Mouse (Mus musculus) Patski (cell line): ENCODE results near the gene Tmem35b. TPM values are rescaled to one million over a fixed set of nuclear protein-coding genes. Genes with fewer than 3 reads are reported as not detected.

ENCODE experiments used
- ATAC-seq: fragments of 100-300 bp; one replicate; pipeline ENCODE4 v1.8.0; 2021
- CTCF ChIA-PET: fragments of 350-600 bp; sonication (Branson Sonifier 250); formaldehyde crosslinking; loops from one replicate; lab custom pipeline; 2022; ENCODE audit warnings: inconsistent platforms; lab: Charles Lee
- POLR2A ChIA-PET: fragments of 350-600 bp; sonication (Branson Sonifier 250); formaldehyde crosslinking; loops from one replicate; lab custom pipeline; 2022; ENCODE audit warnings: antibody characterized with exemption, inconsistent platforms; lab: Charles Lee
- DNase-seq: peaks from one replicate; pipeline ENCODE4 v3.0.0-alpha.2; 2011; ENCODE audit warnings: low read depth, low spot score
- H3K27me3 ChIP-seq: fragments of 371-371 bp; one replicate; pipeline ENCODE4 v1.5.1; 2021
- CTCF ChIP-seq: fragments of 100-300 bp; IDR thresholded peaks from one replicate; pipeline ENCODE4 v1.5.1; 2021
- in situ Hi-C: fragments of 300-500 bp; cut with MboI; formaldehyde crosslinking; loops from 3 replicates; pipeline ENCODE4 v1.11.1; 2018; ENCODE audit warnings: low pct_unique_long_range_greater_than_20kb, mixed read lengths
- polyA plus RNA-seq: library from polyadenylated mRNA; unstranded; gene quantifications from one replicate; pipeline ENCODE4 v1.2.3, GENCODE M21; 2021

Tmem35b gene
- polyA plus RNA-seq, 1 experiment from 2014 or later: 40.9 TPM

DNA sequence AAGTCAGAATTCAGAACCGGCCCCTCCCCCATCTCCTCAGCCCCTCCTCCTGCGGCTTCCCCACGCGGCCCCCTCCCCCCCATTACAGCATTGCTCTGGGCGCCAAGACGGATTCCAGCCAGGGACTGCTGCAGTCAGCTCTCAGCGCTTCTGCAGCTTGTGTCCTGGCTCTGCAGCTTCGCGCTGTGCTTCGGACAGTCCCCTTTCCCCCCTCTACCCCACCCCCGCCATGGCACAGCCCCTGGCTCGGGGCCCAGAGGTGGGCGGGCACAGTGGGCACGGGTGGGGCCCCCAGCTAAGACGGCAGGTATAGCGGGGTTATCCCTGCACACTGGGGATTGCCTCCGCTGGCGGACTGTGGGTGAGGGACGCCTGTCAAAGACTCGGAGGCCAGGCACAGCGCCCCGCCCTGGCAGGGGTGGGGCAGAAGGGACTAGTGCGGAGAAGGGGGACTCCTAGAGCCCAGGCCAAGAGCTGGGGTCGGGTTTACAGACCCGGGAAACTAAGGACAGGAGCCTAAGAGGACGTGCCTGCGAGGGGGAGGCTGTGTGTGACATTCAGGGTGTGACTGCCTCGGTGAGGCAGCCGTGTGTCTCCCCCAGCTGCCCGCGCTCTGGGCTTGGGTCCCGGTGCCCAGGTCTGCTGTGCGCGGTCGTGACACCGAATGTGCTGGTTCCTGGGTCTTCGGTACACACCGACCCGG lies 44.9 kb downstream of the Tmem35b start:
- peaks cover 25% of the 10 kb centered on the region for H3K27me3 ChIP-seq
- in situ Hi-C loops: no loop called here
- POLR2A ChIA-PET: no interaction called here

GRCm38 (mm10) chr4:127168914-127169345 lies 45.4 kb downstream of the Tmem35b start, which contains the start of gene Dlgap3:
TSS of gene Dlgap3 (plus strand) at chr4:127169204.
- ChIA-PET POLR2A (no interaction called here), CTCF (no interaction called here)
- no peak for TF ChIP-seq CTCF
- peaks cover 25% of the 10 kb centered on the region for H3K27me3 ChIP-seq
- DNase-seq (no peak), ATAC-seq (peak; percentile 49)
- in situ Hi-C loops: no loop called here

More for the DNA sequence above, 44.9 kb downstream of the Tmem35b start:
- peak; percentile 25 for ATAC-seq
- no peak for DNase-seq
- CTCF ChIA-PET: no interaction called here
- no peak for TF ChIP-seq CTCF

- peaks cover 25% of the 10 kb centered on the region for H3K27me3 ChIP-seq
- ChIA-PET CTCF (no interaction called here), POLR2A (no interaction called here)
- ATAC-seq (peak; percentile 24), DNase-seq (no peak)
- TF ChIP-seq CTCF: no peak
- in situ Hi-C loops: no loop called here
Measured at GRCm38 (mm10) chr4:127169346-127170221, 46.1 kb downstream of the Tmem35b start.

GRCm38 (mm10) chr4:127170866-127171265 lies 47.4 kb downstream of the Tmem35b start:
- ChIA-PET CTCF (no interaction called here), POLR2A (no interaction called here)
- ATAC-seq (no peak), DNase-seq (no peak)
- peaks cover 23% of the 10 kb centered on the region for H3K27me3 ChIP-seq
- in situ Hi-C loops: no loop called here
- TF ChIP-seq CTCF: no peak

DNA sequence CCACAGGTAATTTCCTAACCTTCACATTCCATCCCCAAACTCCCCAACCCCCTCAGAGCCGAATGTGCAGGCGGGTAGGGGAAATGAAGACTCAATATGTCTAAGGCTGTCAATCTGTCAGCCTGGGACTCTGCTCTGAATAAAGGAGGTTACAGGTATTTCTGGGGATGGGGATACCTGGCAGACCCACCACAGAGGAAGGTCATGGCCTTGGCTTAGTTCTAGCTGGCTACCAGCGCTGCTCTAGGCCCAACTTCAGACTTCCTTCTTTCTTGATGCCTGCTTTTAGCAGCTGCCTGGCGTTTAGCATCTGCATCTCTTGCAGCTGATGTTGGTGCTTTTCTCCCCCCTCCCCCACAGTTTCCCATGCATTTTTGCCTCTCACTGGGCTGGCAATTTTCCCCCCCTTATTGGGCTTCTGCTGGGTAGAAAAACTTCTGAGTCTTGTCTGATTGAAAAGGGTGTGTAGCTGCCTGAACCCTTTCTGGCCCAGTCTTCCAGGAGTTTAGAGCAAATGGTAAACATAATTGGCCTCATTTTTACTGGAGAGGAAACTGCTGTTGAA lies 47.9 kb downstream of the Tmem35b start:
- peaks cover 22% of the 10 kb centered on the region for H3K27me3 ChIP-seq
- in situ Hi-C loops: no loop called here
- ChIA-PET POLR2A (interaction anchor here (0.9 kb wide), 1 partner anchor 47 kb away, joined by 6 read pairs; no protein-coding TSS in a partner anchor), CTCF (no interaction called here)
- no peak for ATAC-seq
- DNase-seq: no peak
- TF ChIP-seq CTCF: no peak

- ATAC-seq (no peak), DNase-seq (no peak)
- H3K27me3 ChIP-seq: peaks cover 22% of the 10 kb centered on the region
- no peak for TF ChIP-seq CTCF
- ChIA-PET CTCF (no interaction called here), POLR2A (interaction anchor here (0.8 to 0.9 kb wide), 2 partner anchors 48 to 200 kb away, joined by 3 to 6 read pairs; no protein-coding TSS in a partner anchor)
- in situ Hi-C loops: no loop called here
Measured at GRCm38 (mm10) chr4:127172119-127172518, 48.6 kb downstream of the Tmem35b start.

DNA sequence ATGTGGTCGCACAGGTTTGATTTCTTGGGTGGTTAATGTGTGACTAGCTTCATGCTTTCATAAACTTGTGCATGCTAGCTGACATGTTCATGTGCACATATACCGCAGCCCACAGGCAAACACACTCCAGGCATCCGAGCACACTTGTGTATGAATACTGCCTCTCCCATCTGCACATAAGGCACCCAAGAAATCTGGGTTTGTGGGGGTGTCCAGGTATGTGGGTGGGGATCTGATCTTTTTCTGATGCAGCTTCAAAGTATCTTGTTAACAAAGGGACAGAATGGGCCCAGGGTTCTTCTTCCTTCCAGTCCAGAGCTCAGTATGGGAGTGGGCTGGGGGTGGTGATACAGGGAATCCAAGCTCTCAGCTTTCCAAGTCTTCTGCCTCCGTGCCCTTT lies 49.1 kb downstream of the Tmem35b start:
- ATAC-seq: no peak
- TF ChIP-seq CTCF: no peak
- DNase-seq: no peak
- CTCF ChIA-PET: no interaction called here
- POLR2A ChIA-PET: interaction anchor here (0.8 kb wide), 1 partner anchor 199 kb away, joined by 3 read pairs; no protein-coding TSS in a partner anchor
- in situ Hi-C loops: no loop called here
- peaks cover 18% of the 10 kb centered on the region for H3K27me3 ChIP-seq

DNA sequence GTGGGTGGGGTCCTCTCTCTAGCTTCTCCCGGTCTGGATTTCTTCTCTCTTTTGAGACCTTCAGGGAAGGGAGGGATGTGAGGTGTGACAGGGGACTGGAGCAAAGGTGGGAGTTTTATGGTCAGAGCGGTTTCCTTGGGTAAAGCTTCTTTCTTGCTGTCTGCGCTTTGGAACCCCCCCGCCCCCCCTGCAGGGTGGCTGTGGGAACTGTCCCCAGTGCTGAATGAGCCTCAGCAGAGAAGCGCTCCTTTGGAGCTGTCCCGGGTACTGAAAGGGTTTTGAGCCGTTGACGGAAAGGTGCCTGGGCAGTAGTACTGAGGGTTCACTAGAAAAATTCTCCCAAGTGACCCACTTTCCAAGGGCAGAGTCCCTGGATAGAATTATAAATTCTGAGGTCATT lies 50.0 kb downstream of the Tmem35b start:
- H3K27me3 ChIP-seq: peaks cover 12% of the 10 kb centered on the region
- DNase-seq (peak; percentile 6), ATAC-seq (no peak)
- in situ Hi-C loops: no loop called here
- no peak for TF ChIP-seq CTCF
- CTCF ChIA-PET: no interaction called here
- POLR2A ChIA-PET: no interaction called here

GRCm38 (mm10) chr4:127174075-127174899 lies 50.8 kb downstream of the Tmem35b start:
- ChIA-PET CTCF (no interaction called here), POLR2A (no interaction called here)
- ATAC-seq (no peak), DNase-seq (no peak)
- TF ChIP-seq CTCF: no peak
- peaks cover 15% of the 10 kb centered on the region for H3K27me3 ChIP-seq
- in situ Hi-C loops: no loop called here

DNA sequence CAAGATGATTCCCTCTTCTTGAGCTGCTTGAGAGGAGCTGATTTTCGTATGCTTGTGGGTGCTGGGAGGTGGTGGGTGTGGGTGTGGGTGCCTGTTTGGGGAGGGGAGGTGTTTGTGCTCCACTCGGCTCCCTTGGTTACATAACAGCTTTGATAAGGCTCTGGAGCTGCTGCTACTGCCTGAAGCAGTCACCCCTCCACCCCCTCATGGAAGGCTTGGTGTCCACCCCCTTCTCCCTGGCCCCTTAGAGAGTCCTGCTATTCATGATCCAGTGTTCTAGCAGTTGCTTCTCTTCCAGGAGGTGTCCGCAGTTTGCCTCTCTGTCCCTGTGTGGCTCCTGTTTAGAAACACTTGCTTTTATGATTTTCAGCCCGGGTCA lies 51.4 kb downstream of the Tmem35b start:
- TF ChIP-seq CTCF: no peak
- CTCF ChIA-PET: no interaction called here
- POLR2A ChIA-PET: no interaction called here
- DNase-seq (no peak), ATAC-seq (no peak)
- peaks cover 12% of the 10 kb centered on the region for H3K27me3 ChIP-seq
- in situ Hi-C loops: no loop called here
